Mouse (Mus musculus) monocyte, adult 5-6 weeks (primary cell): ENCODE data around the gene Dcdc2c. TPM values are rescaled to one million over a fixed set of nuclear protein-coding genes. Genes with fewer than 3 reads are reported as not detected.

Experiments
- ATAC-seq: fragments of 153-309, 156-312 bp; replicated peaks from 2 replicates; pipeline ENCODE4 v1.8.0; 2017; ENCODE audit warnings: mild to moderate bottlenecking; ENCODE audit not compliant: low TSS enrichment, insufficient number of reproducible peaks, severe bottlenecking, poor library complexity, low FRiP score
- total RNA-seq: library from RNA; stranded (forward); fragments of 200-1000, 200-491, 200-594 nt; gene quantifications from 3 replicates; pipeline ENCODE4 v1.2.3, GENCODE M21; 2017

The Dcdc2c gene
- total RNA-seq, result 0.39 TPM in 1 of 3 replicates, not detected in the others

DNA sequence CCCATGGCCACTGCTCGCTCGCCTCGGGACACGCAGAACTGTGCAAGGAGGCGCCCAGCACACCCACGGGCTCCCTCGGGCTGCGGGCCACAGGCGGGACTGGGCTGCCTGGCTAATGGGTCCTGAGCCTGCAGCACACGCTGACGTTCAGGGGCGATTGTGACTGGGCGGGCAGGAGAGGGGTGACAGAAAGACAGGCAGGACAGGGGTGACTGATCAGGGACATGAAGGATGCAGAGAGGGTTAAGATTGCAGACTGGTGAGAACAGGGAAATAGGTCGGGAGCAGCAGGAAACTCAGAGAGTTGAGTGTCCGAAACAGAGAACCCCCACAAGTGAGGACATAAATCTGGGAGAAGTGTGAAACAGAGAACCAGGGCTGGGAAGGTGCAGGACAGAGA is at the start of gene Dcdc2c:
Gene Dcdc2c, minus strand, starts transcription at position 101 of the 400 bp plus-strand sequence.
- ATAC-seq, result no peak

DNA sequence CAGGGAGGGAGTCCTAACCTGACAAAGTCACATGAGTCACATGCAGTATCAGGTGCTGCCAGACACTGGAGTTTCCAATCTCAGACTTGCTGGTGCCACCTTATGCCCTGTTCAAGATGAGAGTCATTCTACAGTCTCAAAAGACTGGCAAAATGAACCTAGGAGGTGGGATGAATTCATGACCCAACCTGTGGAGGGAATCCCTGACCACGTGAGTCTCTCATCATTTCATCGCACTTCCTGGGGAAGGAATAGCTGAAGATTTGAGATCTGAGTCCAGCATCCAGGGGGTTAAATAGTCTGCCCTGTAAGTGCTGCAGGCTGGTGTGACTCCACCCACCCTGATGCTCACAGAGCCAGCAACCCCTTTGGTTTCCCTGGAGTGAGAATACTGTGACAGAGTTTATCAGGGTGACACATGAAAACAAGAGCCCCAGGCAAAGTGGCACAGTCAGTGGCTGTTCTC is 46.4 kb upstream of the Dcdc2c start:
- no peak for ATAC-seq

DNA sequence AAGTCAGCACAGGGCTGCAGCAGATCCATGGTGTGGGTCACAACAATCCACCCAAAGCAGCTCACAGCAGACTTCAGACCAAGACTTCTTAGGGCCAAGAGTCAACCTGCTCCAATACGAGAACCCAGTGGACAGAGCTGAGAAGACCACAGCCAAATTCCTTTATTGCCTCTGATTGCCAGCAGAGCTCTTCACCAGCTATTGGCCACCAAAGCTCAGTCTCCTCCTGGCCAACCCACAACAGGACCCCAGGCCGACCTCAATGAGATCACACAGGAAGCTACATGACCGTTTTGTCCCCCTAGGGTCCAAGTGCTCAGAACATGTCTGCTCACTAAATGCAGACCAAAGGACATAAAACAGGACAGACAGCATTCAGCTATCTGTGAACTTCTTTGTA is 45.9 kb upstream of the Dcdc2c start:
- ATAC-seq, result no peak

DNA sequence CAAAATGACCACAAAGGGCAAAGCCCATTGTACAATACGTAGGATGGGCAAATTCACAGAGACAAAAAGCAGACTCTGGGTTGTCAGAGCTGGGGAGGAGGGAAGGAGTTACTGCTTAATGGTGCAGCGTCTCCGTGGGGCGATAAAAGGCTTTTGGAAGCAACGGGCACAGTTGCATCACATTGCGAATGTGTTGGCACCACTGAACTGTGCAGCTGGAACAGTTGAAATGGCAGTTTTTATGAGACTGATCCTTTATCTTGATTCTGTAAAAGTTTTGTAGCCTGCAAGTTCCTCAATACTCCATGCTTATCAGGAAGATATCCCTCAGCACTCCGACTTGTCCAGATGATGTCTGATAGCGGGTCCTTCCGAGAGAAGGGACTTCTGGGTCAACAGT is 45.5 kb upstream of the Dcdc2c start:
- no peak for ATAC-seq

DNA sequence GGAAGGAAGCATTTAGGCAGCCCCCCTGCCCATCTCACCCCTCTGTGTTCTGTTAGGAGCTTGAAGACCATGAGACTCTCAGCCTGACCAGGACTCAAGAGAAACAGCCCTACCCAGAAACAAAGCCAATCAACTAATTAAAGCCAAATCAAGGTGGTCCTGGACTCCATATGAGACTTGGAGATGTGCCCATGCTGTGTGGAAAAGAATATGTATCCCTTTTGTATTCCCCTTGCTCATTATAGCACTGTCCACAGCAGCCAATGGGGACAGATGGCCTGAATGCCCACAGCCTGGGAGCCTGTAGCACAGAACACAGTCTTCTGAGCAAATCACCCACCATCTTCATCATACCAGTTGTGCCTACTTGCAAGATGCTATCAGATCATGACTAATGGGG is 44.7 kb upstream of the Dcdc2c start:
- ATAC-seq, result no peak

DNA sequence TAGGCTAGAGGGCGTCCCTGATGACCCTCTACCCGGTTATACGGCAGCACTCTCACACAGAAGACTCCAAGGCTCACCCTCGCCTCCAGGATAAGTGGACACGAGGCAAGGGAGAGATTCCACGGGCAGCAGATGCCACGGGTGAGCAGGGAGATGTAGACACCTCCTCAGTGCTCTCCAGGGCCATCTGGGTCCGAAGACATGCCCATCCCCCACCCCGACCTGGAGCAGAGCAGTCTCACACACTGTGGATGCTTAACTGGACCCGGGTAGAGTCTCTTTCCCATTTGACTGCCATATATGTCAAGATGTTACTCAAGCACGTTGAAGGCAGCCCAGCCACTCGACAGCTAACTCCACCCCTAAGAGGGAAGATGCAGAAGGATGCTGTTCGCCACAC is 38.2 kb upstream of the Dcdc2c start:
- ATAC-seq, result no peak

DNA sequence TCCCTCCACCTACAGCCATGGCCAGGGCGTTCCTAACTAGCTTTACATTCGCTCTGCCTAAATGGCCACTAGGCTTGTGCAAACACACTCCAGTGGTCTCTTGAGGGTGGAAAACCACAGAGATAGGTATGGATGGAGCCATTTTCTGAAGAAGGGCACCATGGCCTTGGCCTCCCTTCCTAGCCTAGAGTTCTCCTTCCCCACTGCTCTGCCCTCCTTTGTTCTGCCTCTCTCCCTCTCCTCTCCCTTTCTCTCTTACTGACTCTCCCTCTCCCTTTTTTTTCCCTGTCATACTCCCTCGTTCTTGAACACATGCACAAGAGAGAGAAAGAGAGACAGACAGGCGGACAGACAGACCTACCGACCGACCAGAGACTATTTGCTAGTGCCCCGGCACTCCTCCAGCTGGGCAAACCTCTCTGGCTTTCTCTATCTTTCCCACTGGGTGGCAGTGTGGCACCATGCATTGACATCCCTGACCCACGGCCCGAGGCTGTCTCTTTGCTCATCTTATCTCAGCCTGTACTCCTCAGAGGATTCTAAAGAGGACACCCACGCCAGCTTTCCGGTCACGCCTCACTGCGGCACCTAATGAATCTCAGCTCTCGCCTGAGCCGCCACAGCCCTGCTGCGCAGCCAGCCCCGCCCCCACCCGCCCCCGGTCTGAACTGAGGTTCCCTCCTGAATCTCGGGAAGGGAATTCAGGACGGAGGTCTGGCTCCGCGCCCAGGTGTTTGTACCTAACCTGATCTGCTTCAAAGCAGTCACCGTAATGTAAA is 37.1 kb upstream of the Dcdc2c start:
- ATAC-seq, result no peak

DNA sequence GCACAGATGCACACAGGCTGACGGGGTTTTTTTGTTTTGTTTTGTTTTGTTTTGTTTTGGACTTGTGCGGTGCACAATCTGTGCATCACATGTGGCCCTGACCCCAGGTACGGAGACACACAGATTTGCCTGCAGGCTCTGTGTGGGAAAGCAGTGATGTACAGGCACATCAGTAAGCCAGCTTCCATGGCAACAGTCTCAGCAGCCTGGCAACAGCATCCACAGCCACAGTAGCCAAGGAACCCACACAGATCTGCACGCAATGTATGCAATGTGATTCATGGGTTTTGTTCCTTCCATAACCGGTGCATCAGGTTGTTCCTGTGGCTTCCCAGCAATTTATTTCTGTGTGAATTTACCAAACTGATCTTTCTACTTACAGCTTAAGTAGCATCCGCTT is 35.8 kb upstream of the Dcdc2c start:
- no peak for ATAC-seq

DNA sequence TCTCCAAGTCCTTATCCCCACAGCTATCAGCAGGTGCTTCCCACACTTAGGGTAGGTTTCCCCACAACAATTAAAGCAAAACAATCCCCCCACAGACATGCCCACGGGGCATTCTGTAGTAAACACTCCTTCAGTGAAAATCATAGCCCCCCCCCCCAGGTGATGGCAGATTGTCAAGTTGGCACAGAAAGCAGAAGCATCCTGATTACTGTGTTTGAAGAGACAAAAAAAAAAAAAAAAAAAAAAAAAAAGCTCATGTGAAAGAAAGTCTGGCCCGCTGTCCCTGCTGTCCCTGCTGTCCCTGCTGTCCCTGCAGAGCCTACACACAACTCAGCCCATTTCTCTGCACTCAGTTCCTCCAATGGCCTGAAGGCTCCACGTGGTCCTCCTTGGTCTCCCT is 31.8 kb upstream of the Dcdc2c start:
- no peak for ATAC-seq

DNA sequence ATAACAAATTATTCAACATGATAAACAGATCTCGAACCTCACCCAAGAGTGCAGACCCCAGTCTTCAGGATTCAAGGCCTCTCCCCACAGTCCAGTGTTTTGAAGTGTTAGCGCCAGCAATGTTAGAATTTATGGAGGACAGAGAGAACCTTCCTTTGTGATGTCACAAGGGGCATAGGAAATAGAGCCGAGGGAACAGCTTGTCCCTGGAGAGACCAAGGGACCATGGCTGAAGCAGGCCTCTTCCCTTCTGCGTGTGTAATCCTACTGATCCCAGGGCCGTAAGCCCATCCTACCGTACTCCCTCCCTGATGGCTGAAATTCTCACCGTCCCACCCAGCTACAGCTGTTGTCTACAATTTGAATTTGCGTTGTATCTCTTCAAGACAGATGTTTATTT is 30.2 kb upstream of the Dcdc2c start, which contains the start of gene Allc:
Gene Allc, minus strand, starts transcription at position 101 of the 400 bp plus-strand sequence.
- ATAC-seq, result no peak

DNA sequence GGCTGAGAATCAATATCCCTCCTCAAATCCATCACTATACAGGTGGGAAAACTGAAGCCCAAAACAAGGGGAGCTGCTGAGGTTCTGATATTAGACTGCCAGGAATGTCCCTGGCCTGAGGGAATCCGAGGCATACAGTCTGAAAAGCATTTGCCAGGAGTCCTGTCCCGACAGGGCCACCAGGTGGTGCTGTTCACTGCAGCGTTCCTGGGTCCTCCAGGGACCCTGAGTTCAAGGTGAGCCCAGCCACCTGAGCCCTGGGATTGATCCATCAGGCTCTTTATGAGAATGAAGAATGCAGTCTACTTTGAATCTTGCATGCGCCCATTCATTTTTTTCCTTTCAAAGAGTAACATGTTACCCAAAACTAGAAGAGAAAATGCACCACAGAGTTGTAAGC is 26.9 kb upstream of the Dcdc2c start:
- no peak for ATAC-seq

DNA sequence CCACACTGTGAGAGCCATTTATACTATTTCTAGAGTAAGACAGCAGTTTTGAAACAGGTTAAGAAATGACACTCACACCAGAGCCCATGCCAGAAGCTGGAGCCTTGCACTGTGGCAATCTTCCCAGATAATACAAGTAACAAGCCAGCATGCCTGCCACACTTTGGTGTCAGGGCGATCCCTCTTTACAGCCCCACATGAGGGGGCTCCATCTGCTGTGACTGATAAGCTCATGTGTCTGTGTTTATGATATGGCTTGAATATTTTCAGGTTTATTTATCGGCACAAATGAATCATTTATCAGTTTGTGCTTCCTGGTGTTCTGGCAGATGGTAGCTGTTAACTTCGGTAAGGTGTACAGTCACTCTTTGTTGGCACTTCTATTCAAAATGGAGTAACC is 25.9 kb upstream of the Dcdc2c start:
- no peak for ATAC-seq

DNA sequence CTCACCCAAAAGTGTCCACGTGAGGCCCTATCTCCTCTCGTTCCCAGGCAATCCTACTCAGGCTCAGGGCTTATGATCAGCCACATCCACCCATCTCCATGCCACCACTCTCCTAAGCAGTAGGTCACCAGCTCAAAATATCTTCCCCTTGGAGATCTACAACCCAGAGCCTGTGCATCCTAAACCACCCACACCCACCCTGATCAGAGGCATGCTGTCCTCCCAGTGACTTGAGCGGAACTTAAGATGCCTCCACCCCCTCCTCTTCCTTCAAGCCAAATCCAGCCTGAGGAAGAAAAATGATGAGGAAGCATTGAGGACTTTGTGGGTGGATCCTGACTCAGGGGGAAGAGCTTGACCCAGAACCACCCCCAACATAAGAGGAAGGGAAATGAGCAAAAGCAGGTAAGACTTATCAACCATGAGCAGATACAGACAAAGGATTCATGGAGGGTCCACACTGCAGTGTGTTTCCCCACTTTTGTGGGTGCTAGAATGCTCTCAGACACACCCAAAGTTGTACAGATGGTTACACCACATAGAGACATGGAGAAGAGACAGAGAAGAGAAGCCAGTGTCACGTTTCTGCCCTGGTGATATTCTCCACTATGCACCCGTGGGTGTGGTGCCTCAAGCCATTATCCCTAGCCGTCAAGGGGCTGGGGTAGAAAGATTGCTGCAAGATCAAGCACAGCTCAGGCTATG is 23.3 kb upstream of the Dcdc2c start:
- ATAC-seq, result no peak

DNA sequence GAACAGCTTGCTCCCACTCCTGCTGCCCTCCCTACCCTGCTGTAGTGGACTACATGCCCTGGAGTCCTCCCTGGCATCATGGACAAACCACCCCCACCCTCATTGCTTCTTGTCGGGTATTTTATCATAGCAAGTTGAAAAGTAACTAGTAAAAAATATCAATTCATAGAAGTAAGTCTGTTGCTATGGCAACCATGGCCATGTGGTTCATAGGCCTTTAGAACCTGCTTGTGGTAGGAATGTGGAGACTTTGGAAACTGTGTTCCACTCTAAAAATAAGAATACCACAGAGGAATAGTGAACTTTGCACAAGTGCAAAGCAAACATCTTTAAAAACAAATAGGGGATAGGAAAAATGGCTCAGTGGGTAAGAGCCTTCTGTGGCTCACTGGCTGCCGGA is 20.0 kb upstream of the Dcdc2c start:
- no peak for ATAC-seq

DNA sequence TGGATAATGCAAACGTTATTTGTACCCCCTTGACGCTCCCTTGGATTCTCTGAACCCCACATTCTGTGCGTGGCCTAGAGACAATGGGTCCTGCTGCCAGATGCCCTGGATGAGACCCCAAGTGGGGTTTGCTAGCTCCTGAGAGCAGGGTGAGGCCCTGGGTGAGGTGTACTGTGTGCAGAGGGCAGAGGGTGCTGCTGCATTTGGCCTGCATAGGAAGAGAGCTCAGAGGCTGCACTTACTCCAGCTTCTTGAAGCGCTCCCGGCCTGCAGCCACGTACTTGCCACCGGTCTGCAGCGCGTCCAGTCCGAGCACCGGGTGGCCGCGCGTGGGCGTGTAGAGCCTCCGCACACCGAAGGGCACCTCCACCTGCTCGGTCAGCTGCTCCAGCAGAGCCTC is 424 bp downstream of the Dcdc2c start:
- ATAC-seq, result no peak

DNA sequence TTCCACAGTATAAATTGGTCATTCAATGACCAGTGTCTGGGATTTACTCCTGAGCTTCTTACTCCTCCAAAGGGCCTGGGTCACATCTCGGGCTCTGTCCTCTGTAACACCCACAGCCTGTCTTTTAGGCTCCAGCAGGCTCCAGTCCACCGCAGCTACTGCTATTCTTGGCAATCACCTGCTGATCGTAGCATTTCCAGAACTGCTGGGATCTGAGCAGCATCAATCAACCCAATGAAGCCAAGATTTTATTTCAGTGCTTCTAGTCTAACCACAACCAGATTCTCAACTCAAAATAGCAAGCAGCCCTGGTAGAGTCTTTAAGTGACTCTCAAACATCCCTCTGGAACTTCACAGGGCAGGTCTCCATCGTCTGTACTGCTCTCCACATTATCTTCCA is 3.3 kb downstream of the Dcdc2c start:
- no peak for ATAC-seq

DNA sequence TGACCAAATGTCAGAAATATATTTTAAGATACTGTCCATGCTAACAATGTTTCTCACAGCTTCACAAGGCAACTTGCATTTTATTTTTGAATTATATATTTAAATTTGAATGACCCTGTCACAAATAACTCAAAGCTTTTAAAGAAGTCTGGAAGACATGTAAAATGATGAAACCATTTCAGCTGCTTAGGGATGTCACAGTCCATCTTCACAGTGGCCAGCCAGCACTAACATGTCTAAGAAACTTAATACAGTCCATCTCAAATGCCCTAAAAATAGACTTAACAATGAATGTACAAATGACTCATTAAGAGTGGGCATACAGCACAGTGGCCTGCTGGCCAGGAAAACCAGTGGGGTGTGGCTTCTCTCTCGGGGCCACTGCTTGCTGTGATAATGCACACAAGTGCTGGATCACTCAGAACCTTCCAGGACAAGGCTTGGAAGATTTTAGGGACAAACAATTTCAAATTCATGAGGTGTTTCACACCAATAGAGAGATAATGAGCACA is 37.9 kb downstream of the Dcdc2c start:
- ATAC-seq, result no peak

DNA sequence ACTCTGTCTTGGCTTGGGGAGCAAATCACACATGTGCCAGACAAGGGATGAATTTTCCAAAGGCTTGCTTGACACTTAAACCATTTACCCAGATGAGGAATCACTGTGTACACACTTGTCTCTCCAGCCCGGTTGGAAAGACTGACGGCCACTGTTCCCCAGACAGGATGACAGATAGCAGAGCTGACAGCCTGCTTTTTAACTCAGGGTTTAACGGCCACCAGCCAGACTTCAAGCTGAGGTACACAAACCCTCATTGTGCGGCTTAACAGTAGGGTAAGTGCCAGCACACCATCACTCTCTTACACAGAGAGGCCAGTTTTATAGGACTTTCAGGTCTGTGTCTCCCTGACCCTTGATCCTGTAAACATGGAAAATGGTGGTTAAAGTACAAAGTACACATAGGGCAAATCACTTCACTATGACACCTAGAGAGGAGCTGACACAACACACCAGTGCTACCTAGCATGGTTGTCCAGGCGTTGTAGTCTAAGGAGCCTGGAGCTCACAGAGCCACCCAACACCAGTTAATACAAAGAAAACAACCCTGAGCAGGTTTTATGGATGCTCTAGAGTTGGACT is 42.4 kb downstream of the Dcdc2c start:
- no peak for ATAC-seq

DNA sequence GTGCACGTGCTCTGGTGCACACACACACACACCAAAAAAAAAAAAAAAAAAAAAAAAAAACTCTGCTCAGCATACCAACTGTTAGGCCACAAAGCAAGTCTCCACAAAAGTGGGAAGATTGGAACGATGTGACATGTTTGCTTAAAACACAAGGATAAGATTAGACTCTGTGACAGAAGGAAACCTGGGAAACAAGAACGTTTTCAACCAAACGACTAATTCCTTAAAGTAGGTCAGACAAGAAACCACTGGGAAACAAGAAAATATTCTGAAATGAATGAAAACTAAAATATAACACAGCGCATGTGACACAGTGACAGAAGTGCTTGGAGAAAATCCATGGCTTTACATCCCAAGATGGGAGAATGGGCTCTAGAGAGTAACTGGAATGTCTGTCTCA is 57.9 kb downstream of the Dcdc2c start:
- no peak for ATAC-seq
